Mouse (Mus musculus) embryonic facial prominence, embryonic 10.5 days (tissue): ENCODE data around the gene Lrrc23. TPM values are rescaled to one million over a fixed set of nuclear protein-coding genes. Genes with fewer than 3 reads are reported as not detected.

ENCODE experiments used
- DNase-seq: peaks from one replicate; pipeline ENCODE4 v3.0.0-alpha.2; 2017; ENCODE audit warnings: low spot score
- H3K27ac ChIP-seq: fragments of 300-500 bp; sonication (generic); replicated peaks from 2 replicates; pipeline ENCODE4 v1.5.1; 2016; ENCODE audit warnings: mild to moderate bottlenecking
- H3K27me3 ChIP-seq: fragments of 300-500 bp; sonication (generic); replicated peaks from 2 replicates; pipeline ENCODE4 v1.6.1; 2016; ENCODE audit warnings: low read depth, mild to moderate bottlenecking; ENCODE audit not compliant: poor library complexity, severe bottlenecking
- H3K36me3 ChIP-seq: fragments of 300-500 bp; sonication (generic); replicated peaks from 2 replicates; pipeline ENCODE4 v1.6.1; 2016; ENCODE audit warnings: mild to moderate bottlenecking, moderate library complexity
- H3K4me1 ChIP-seq: fragments of 300-500 bp; sonication (generic); 2 replicates; pipeline ENCODE4 v1.6.1; 2016
- H3K4me3 ChIP-seq: fragments of 300-500 bp; sonication (generic); 2 replicates; pipeline ENCODE4 v1.5.1; 2016; ENCODE audit warnings: mild to moderate bottlenecking, moderate library complexity
- H3K9me3 ChIP-seq: fragments of 300-500 bp; sonication (generic); 2 replicates; pipeline ENCODE4 v1.6.1; 2016; ENCODE audit warnings: mild to moderate bottlenecking
- WGBS: fragments of 180-500 bp; shearing (Covaris S2); methylation state at CpG from one replicate; pipeline ENCODE4 v1.1.7; 2016; 5-methylcytosine and 5-hydroxymethylcytosine counted together
- polyA plus RNA-seq: library from polyadenylated mRNA; unstranded; fragments of >200 nt; fragmentation: Nextera tagmentation; extraction: Ambion mirVana; gene quantifications from 2 replicates; pipeline ENCODE4 v1.2.1, GENCODE M21; 2016

Lrrc23 gene
- polyA plus RNA-seq, 1 experiment from 2014 or later, result 0.74 TPM

- H3K4me1 ChIP-seq, result peaks cover 25% of the 10 kb centered on the region
- DNase-seq, result peak; percentile 77
- H3K27me3 ChIP-seq, result peaks cover 20% of the 10 kb centered on the region
- peak overlapping the region; percentile 75 for H3K27ac ChIP-seq
- no peaks in the 10 kb centered on the region for H3K36me3 ChIP-seq
- peak overlapping the region; percentile 40 for H3K4me3 ChIP-seq
- H3K9me3 ChIP-seq, result no peaks in the 10 kb centered on the region
- WGBS, result 16% methylated on average over 6 of the region's 6 CpGs
Measured at GRCm38 (mm10) chr6:124782436-124782835, 2.9 kb upstream of the Lrrc23 start.

DNA sequence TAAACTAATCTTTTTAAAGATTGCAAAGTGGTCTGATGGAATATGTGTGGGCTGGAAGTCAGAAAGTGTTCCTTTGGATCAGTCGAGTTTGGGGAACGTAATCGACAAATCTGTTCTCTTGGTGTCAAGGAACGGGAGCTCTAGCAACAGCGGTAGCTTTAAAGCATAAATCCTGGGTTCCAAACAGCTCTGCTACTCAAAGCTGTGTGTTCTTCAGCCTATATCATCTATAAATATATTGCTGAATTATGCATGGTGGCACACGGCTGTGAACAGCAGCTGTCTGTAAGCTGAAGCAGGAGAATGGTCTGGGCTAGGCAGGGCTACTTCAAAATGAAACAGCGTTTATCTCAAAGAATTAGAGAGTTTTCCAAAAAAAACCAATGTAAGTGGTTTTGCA lies 1.4 kb upstream of the Lrrc23 start:
- H3K27ac ChIP-seq, result no peak overlapping the region
- no peak for DNase-seq

DNA sequence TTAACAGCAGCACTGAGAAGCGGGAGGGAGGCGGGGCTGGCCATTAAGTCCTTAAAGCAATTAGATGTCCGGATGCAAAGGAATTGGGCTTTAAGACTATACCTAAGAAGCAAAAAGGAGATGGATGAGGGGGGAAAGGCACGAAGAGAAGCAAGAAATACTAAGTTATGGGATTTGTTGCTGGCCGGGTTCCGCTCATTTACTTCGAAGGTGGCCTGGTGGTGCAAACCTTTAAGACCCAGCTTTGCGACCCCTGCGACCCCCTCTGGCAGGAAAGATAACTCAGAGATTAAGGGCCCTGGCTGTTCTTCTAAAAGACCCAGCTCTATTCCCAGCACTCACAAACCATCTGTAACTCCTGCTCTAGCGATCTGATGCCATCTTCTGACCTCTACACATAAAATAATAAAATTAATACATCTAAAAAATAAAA lies 473 bp upstream of the Lrrc23 start:
- Histone ChIP-seq H3K27ac (peak overlapping the region; percentile 52; the same call in 1 of the 2 replicates), H3K9me3 (no peaks in the 10 kb centered on the region), H3K36me3 (no peaks in the 10 kb centered on the region), H3K4me3 (peak overlapping the region; percentile 58), H3K4me1 (peaks cover 25% of the 10 kb centered on the region), H3K27me3 (peaks cover 26% of the 10 kb centered on the region)
- WGBS, result 3% methylated on average over 10 of the region's 10 CpGs
- peak; percentile 57 for DNase-seq

More for the DNA sequence above, 1.4 kb upstream of the Lrrc23 start:
- H3K4me1 ChIP-seq, result peaks cover 25% of the 10 kb centered on the region
- H3K4me3 ChIP-seq, result no peak overlapping the region
- 92% methylated on average over 7 of the region's 7 CpGs for WGBS
- H3K9me3 ChIP-seq, result no peaks in the 10 kb centered on the region
- H3K36me3 ChIP-seq, result no peaks in the 10 kb centered on the region
- H3K27me3 ChIP-seq, result peaks cover 26% of the 10 kb centered on the region

- H3K27me3 ChIP-seq, result peaks cover 84% of the 10 kb centered on the region
Measured at GRCm38 (mm10) chr6:124770511-124770910, 9.0 kb downstream of the Lrrc23 start.

GRCm38 (mm10) chr6:124770013-124770412 lies 9.5 kb downstream of the Lrrc23 start:
- Histone ChIP-seq H3K27ac (peak overlapping the region; percentile 71; the same call in 1 of the 2 replicates), H3K36me3 (no peaks in the 10 kb centered on the region), H3K27me3 (peaks cover 84% of the 10 kb centered on the region), H3K4me1 (peaks cover 33% of the 10 kb centered on the region), H3K4me3 (peak overlapping the region; percentile 64), H3K9me3 (no peaks in the 10 kb centered on the region)
- WGBS, result 60% methylated on average over 7 of the region's 7 CpGs
- DNase-seq, result no peak

More at GRCm38 (mm10) chr6:124770511-124770910, 9.0 kb downstream of the Lrrc23 start:
- no peak for DNase-seq
- 0 out of 2 replicates have a peak overlapping the region, but pooled peaks have one; percentile 1 for H3K4me3 ChIP-seq
- H3K9me3 ChIP-seq, result no peaks in the 10 kb centered on the region
- H3K27ac ChIP-seq, result no peak overlapping the region
- H3K4me1 ChIP-seq, result peaks cover 33% of the 10 kb centered on the region
- WGBS, result 87% methylated on average over 15 of the region's 15 CpGs
- H3K36me3 ChIP-seq, result no peaks in the 10 kb centered on the region

DNA sequence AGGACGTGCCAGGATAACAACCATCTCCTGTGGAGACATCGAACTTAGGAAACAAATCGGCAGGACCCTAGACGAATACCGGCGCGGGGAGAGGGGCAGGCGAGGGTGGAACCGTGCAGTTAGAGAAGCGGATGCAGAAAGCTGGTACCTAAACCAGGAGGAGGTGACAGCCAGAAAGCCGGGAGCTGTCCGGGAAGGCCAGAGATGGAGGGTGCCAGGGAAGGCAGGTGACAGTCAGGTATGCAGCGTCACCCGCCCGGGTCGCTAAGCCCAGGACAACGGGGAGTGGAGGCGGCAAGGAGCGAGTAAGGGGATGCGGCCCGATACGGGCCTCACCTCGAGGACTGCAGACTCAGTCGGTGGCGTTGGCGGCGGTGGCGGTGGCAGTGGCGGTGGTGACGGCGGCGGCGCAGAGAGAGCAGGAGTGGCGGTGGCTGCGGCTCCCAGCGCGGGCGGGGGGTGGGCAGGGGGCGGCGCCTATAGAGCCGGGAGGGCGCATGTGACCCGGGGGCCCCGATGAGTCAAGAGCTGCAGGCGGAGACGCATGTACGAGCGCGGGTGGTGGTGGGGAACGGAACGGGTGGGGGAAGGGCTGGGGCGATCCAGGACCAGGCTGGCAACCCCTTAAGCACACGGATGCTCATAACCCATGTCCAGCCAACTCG lies 10.3 kb downstream of the Lrrc23 start, which contains the start of gene Eno2:
Gene Eno2 (minus strand): TSS at position 573 of the 665 bp plus-strand sequence.
- Histone ChIP-seq H3K27ac (peak within 1 kb of the TSS; percentile 71), H3K4me3 (peak within 1 kb of the TSS; percentile 64), H3K36me3 (no peaks in the 10 kb centered on the region), H3K27me3 (peaks cover 85% of the 10 kb centered on the region), H3K4me1 (peaks cover 33% of the 10 kb centered on the region), H3K9me3 (no peaks in the 10 kb centered on the region)
- peak; percentile 79 for DNase-seq
- WGBS, result under 1% methylated on average over 54 of the region's 54 CpGs

- H3K27me3 ChIP-seq, result peaks cover 85% of the 10 kb centered on the region
- H3K27ac ChIP-seq, result peak overlapping the region; percentile 51
- H3K9me3 ChIP-seq, result no peaks in the 10 kb centered on the region
- no peak for DNase-seq
- WGBS, result 4% methylated on average over 9 of the region's 9 CpGs
- no peaks in the 10 kb centered on the region for H3K36me3 ChIP-seq
- H3K4me1 ChIP-seq, result peaks cover 33% of the 10 kb centered on the region
- H3K4me3 ChIP-seq, result peak overlapping the region; percentile 64
Measured at GRCm38 (mm10) chr6:124768704-124769044, 10.9 kb downstream of the Lrrc23 start.

GRCm38 (mm10) chr6:124767920-124768703 lies 11.4 kb downstream of the Lrrc23 start:
- Histone ChIP-seq H3K27me3 (peaks cover 86% of the 10 kb centered on the region), H3K27ac (peak overlapping the region; percentile 51), H3K9me3 (no peaks in the 10 kb centered on the region), H3K36me3 (no peaks in the 10 kb centered on the region), H3K4me3 (peak overlapping the region; percentile 64), H3K4me1 (peaks cover 33% of the 10 kb centered on the region)
- 20% methylated on average over 19 of the region's 19 CpGs for WGBS
- DNase-seq, result peak; percentile 38

- H3K9me3 ChIP-seq, result no peaks in the 10 kb centered on the region
Measured at GRCm38 (mm10) chr6:124767536-124767919, 12.0 kb downstream of the Lrrc23 start.

GRCm38 (mm10) chr6:124765951-124766350 lies 13.6 kb downstream of the Lrrc23 start:
- no peak overlapping the region for H3K27ac ChIP-seq
- H3K4me1 ChIP-seq, result peaks cover 33% of the 10 kb centered on the region
- H3K4me3 ChIP-seq, result no peak overlapping the region
- 81% methylated on average over 7 of the region's 7 CpGs for WGBS
- no peaks in the 10 kb centered on the region for H3K9me3 ChIP-seq
- H3K27me3 ChIP-seq, result peaks cover 80% of the 10 kb centered on the region
- DNase-seq, result no peak
- no peaks in the 10 kb centered on the region for H3K36me3 ChIP-seq

More at GRCm38 (mm10) chr6:124767536-124767919, 12.0 kb downstream of the Lrrc23 start:
- DNase-seq, result no peak
- WGBS, result 25% methylated on average over 4 of the region's 4 CpGs
- Histone ChIP-seq H3K27me3 (peaks cover 86% of the 10 kb centered on the region), H3K27ac (peak overlapping the region; percentile 40), H3K4me1 (peaks cover 33% of the 10 kb centered on the region), H3K4me3 (peak overlapping the region; percentile 11; the same call in 1 of the 2 replicates), H3K36me3 (no peaks in the 10 kb centered on the region)

DNA sequence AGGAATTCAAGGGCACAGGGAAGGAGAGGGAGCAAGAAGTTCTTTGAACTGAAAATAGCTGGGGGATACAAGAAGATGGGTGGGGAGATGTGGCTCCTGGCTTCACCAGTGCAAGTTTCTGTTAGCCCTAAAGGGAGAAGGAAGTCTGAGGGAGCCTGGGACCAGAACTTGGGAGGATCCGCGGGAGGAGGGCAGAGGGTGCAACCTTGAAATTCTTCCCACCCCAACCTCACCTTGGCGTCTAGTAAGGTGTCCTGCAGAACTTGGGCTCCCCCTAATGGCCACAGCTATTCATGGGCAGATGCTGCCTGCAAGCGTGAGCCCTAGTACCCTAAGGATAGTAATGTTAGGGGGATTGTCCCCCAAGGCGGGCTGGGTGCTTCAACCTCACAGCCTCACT lies 20.3 kb downstream of the Lrrc23 start:
- H3K4me1 ChIP-seq, result peaks cover 45% of the 10 kb centered on the region
- H3K36me3 ChIP-seq, result no peaks in the 10 kb centered on the region
- peaks cover 24% of the 10 kb centered on the region; the same call in 1 of the 2 replicates for H3K27me3 ChIP-seq
- DNase-seq, result peak; percentile 87
- H3K9me3 ChIP-seq, result no peaks in the 10 kb centered on the region
- H3K27ac ChIP-seq, result peak overlapping the region; percentile 98
- H3K4me3 ChIP-seq, result peak overlapping the region; percentile 81
- 3% methylated on average over 5 of the region's 5 CpGs for WGBS

- peak overlapping the region; percentile 81 for H3K4me3 ChIP-seq
- no peak for DNase-seq
- peaks cover 19% of the 10 kb centered on the region; the same call in 1 of the 2 replicates for H3K27me3 ChIP-seq
- H3K4me1 ChIP-seq, result peaks cover 46% of the 10 kb centered on the region
- 56% methylated on average over 2 of the region's 2 CpGs for WGBS
- H3K36me3 ChIP-seq, result no peaks in the 10 kb centered on the region
- H3K9me3 ChIP-seq, result no peaks in the 10 kb centered on the region
- peak overlapping the region; percentile 98 for H3K27ac ChIP-seq
Measured at GRCm38 (mm10) chr6:124758849-124759232, 20.7 kb downstream of the Lrrc23 start.
